Mouse (Mus musculus): ENCODE data around the gene Ankrd34a.

Gene Ankrd34a

GRCm38 (mm10) chr3:96563911-96564632 lies 32.4 kb upstream of the Ankrd34a start:
- DNase-seq, result peak; percentile 65

- peak; percentile 72 for DNase-seq
These were observed 31.8 kb upstream of the Ankrd34a start for GRCm38 (mm10) chr3:96564633-96565032.

- DNase-seq, result no peak
These were observed 31.3 kb upstream of the Ankrd34a start for GRCm38 (mm10) chr3:96565105-96565504.

- DNase-seq, result no peak
These were observed 29.6 kb upstream of the Ankrd34a start for GRCm38 (mm10) chr3:96566661-96567450.

GRCm38 (mm10) chr3:96568605-96569004 lies 27.8 kb upstream of the Ankrd34a start:
- DNase-seq, result no peak

GRCm38 (mm10) chr3:96569506-96569905 lies 26.9 kb upstream of the Ankrd34a start:
- no peak for DNase-seq

GRCm38 (mm10) chr3:96569966-96570605 lies 26.4 kb upstream of the Ankrd34a start:
- DNase-seq, result no peak

- DNase-seq, result no peak
These were observed 25.8 kb upstream of the Ankrd34a start for GRCm38 (mm10) chr3:96570643-96571042.

- no peak for DNase-seq
These were observed 25.1 kb upstream of the Ankrd34a start for GRCm38 (mm10) chr3:96571336-96571735.

- peak; percentile 67 for DNase-seq
These were observed 24.3 kb upstream of the Ankrd34a start for GRCm38 (mm10) chr3:96571896-96572698.

GRCm38 (mm10) chr3:96573611-96574511 lies 22.6 kb upstream of the Ankrd34a start:
- no peak for DNase-seq

- DNase-seq, result peak; percentile 63
These were observed 21.0 kb upstream of the Ankrd34a start for GRCm38 (mm10) chr3:96575272-96575984.

GRCm38 (mm10) chr3:96576005-96576658 lies 20.3 kb upstream of the Ankrd34a start:
- peak; percentile 90 for DNase-seq

GRCm38 (mm10) chr3:96576690-96577541 lies 19.5 kb upstream of the Ankrd34a start, which contains the start of gene Gm16253:
Gm16253 (plus strand) TSS chr3:96576984.
- DNase-seq, result peak; percentile 93

GRCm38 (mm10) chr3:96577566-96577965 lies 18.9 kb upstream of the Ankrd34a start:
- DNase-seq, result no peak

- DNase-seq, result no peak
These were observed 17.7 kb upstream of the Ankrd34a start for GRCm38 (mm10) chr3:96578561-96579238.

- no peak for DNase-seq
These were observed 17.1 kb upstream of the Ankrd34a start for GRCm38 (mm10) chr3:96579239-96579750.

GRCm38 (mm10) chr3:96579885-96580454 lies 16.5 kb upstream of the Ankrd34a start:
- peak; percentile 92 for DNase-seq
